Mouse (Mus musculus): ENCODE measurements at regions not wholly inside any gene's neighbourhood (a gene's known extent, or its start where the extent isn't known, plus 50 kb on each side); places are given as distances from the start of the nearest gene placed in this dataset.

- DNase-seq = peak; percentile 43
These were observed 262.6 kb downstream of the Cog6 start for GRCm38 (mm10) chr3:52754401-52754800.

- no peak for DNase-seq
These were observed 270.1 kb downstream of the Cog6 start for GRCm38 (mm10) chr3:52746917-52747316.

GRCm38 (mm10) chr3:52744334-52744733 lies 272.7 kb downstream of the Cog6 start:
- peak; percentile 66 for DNase-seq

DNA sequence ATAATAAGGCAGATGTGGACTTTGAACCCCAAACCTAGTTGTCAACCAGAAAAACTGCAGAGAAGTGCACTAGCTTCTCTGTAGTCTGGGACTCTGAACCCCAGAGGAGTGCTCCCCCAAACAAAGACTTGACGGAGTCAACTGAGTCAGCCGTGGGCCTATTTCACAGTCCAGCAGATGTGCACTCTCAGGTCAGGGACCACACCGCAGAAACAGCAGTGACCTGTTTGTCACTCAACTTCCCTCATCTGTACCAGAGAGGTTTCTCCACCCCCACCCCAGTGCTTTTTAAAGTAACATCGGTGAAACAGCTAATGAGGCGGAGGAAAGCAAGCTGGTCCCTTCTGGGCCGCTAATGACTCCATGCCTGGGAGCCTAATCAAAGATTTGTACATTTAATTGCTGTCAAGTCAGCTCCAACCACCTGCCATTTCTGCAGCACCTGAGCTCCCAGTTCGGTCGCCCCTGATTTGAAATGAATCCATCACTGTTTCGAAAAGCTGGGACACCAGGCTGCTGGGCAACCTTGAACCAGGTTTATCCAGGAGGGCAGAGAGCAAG lies 276.5 kb downstream of the Cog6 start:
- peak; percentile 34 for DNase-seq

DNA sequence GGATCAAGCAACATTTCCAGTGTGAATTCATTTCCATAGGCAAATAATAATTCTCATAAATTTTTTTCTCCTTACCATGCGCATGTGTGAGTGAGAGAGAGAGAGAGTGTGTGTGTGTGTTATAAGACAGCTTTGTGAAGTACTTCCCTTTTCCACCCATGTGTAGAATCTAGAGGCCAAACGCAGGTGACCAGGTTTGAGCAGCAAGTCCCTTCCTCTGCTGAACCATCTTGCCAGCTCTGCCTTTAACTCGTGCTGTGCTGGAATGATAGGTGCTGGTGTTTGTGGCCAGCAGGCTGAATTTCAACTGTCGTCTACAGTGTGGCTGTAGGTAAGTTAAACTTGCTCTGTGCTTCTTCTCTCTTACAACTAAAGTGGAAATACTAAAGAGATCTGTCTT lies 277.5 kb downstream of the Cog6 start:
- DNase-seq = no peak

GRCm38 (mm10) chr3:52738386-52738785 lies 278.7 kb downstream of the Cog6 start:
- DNase-seq = no peak

GRCm38 (mm10) chr3:52735939-52736338 lies 281.1 kb downstream of the Cog6 start:
- no peak for DNase-seq

- no peak for DNase-seq
These were observed 285.1 kb downstream of the Cog6 start for GRCm38 (mm10) chr3:52731941-52732340.

DNA sequence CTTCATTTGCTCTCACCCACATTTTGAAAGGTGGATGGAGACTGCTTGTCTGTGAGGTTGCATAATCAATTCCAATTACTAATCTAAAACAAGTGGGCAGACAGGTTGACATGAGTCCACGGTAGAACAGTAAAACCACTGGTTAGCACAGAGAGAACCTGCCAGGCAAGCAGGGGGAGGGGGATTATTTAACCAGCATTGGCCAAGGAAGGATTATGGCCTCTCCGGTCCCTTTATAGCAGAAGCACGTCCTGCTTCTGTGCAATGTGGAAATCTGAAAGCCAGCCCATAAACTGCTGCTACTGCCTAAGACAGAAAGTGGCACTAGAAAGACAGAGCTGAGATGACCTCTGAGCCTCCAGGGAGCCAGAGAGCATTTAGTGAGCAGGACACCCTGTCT lies 285.5 kb downstream of the Cog6 start:
- no peak for DNase-seq

DNA sequence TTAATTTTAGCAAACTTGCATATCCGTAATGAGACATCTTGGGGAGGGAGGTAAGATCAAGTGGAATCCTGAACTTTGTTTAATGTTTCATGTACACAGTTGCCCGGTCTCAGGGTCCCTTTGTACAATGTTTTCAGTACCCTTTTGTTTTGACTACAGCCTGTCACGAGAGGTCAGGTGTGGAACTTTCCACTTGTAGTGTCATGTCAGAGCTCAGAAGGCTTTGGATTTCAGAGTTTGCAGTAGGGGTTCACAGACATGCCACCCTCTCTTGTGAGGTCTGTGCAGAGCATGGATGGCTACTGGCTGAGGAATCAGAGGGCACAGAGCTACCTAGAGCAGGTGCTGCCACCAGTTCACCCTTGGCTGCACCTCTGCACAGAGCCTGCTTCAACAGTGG lies 287.3 kb downstream of the Cog6 start:
- no peak for DNase-seq

GRCm38 (mm10) chr3:52728860-52729259 lies 288.2 kb downstream of the Cog6 start:
- no peak for DNase-seq

DNA sequence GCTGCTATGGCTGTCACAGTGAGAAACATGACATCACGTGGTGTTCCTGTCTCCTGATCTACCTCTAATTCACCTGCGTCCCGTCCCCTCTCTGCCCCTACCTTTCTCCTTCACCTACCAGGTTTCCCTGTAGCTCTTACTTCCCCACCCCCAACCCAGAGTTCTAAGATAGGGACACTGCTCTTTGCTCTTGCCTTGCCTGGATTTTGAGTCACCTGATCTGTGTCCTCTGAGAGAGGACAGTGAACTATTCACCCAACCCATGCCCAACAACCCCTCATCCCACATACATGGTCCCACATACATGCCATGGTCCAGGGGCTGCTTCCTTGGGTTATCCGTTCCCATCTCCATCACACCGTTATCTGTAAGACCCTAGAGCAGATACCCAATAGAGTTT lies 288.6 kb downstream of the Cog6 start:
- DNase-seq = no peak

GRCm38 (mm10) chr3:52724354-52724753 lies 292.7 kb downstream of the Cog6 start:
- no peak for DNase-seq

GRCm38 (mm10) chr3:52722946-52723345 lies 294.1 kb downstream of the Cog6 start:
- DNase-seq = no peak

DNA sequence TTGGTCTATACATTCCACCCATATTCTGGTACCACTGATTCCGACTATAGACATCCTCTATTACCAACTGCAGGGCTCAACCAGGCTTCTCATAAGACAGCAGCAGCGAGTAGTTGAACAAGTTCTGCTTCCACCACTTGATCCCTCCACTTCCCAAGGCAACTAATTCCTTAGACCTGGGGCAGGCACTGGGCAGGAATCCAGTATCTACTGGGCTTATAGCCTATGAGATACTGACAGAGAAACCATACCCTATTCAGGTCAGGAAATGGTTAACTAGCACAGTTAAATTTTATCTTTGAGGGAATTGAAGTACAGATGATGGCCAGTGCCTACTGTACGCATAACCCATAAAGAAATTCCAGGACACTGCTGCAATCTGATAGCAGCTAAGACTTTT lies 297.9 kb downstream of the Cog6 start:
- peak; percentile 57 for DNase-seq

GRCm38 (mm10) chr3:52717324-52717723 lies 299.7 kb downstream of the Cog6 start:
- DNase-seq = no peak

- peak; percentile 20 for DNase-seq
These were observed 304.9 kb downstream of the Cog6 start for GRCm38 (mm10) chr3:52712151-52712550.

GRCm38 (mm10) chr3:52711133-52711532 lies 305.9 kb downstream of the Cog6 start:
- DNase-seq = peak; percentile 24

DNA sequence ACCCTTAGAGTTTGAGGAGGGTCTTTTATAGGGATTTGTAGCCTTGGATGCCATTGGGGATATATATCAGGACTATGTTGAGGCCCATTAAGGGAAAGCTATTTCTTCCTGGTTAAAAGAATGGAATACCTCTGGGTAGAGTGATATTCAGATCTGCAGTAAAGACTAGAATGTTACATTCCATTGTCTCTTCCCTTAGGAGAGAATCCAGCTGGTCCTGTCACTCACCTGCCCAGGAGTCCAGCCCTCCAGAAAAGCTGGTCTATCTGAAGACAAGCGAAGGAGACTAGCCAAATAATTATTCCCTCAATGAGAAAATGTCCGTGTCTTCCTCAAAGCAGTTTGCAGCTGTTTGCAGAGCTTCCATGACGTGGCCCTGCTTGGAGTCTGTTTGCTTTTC lies 308.3 kb downstream of the Cog6 start:
- no peak for DNase-seq

GRCm38 (mm10) chr3:52708301-52708700 lies 308.7 kb downstream of the Cog6 start:
- no peak for DNase-seq

GRCm38 (mm10) chr3:52706626-52707025 lies 310.4 kb downstream of the Cog6 start:
- DNase-seq = no peak

GRCm38 (mm10) chr3:52703751-52704150 lies 313.3 kb downstream of the Cog6 start:
- DNase-seq = no peak

DNA sequence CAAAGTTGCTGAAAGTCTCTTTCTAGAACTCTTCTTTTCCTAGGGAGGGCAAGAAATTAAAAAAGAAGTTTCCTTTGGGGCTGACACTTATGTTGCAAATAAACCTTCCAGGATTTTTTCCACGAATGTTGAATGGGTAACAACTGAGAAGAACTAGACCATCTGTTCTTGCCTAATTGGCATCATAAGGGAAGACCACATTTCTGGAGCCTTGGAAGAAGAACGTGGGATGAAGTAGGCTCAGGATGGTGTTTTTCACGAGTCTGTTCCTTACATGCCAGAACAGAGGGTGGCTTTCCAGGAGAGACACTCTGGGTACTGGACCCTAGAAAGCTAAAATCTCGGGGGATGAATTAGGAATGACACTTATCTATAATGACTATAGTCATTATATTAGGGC lies 314.1 kb downstream of the Cog6 start:
- DNase-seq = no peak

- DNase-seq = no peak
These were observed 315.4 kb downstream of the Cog6 start for GRCm38 (mm10) chr3:52701601-52702000.

- DNase-seq = no peak
These were observed 323.2 kb downstream of the Cog6 start for GRCm38 (mm10) chr3:52693813-52694212.

Data from kidney, adult 9 months (tissue).